Mouse (Mus musculus) adrenal gland, postnatal 10 days (tissue): ENCODE results near the gene Tshb. TPM values are rescaled to one million over a fixed set of nuclear protein-coding genes. Genes with fewer than 3 reads are reported as not detected.

Experiments
- DNase-seq: peaks from one replicate; pipeline ENCODE4 v3.0.0; 2021; ENCODE audit warnings: mixed read lengths
- total RNA-seq, 2 experiments: library from RNA; stranded (reverse); gene quantifications; 2 replicates each; pipeline ENCODE4 v1.2.3; 2021

Gene Tshb
- total RNA-seq, 2 experiments from 2014 or later: not detected

DNA sequence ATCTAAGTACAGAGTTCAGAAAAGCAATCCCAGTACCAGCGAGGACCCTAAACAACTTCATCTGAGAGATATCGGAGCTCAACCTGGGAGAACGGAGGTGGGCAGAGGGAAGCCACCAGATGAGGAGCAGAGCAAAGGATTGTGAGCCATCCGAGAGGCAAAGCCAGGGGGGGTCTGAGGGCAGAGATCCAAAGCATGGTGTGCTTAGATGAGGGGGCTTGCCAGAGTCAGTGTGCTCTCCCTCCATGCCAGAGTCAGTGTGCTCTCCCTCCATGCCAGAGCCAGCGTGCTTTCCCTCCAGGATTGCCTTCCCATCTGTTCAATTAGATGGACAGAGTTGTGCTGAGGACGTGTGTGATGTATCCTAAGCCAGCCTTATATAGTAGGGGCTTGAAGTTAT is 45.4 kb downstream of the Tshb start:
- DNase-seq: no peak

DNA sequence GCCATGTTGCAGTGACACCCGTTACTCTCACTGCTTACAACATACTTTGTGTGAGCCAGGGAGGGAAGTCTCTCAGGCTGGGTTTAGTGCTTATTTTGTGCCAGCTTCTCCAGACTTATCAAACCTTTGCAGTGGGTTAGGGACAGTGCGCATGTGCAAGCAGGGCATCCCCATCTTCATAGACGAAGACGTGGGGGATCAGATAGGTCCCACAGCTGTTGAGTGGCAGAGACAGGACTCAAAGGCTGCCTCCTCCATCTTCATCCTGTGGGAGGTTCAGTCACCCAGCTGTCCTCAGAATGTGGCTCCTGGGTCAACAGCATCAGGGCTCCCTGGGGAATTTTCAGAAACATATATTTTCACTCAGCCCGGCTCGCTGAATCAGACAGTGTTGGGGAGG is 46.1 kb downstream of the Tshb start:
- no peak for DNase-seq

DNA sequence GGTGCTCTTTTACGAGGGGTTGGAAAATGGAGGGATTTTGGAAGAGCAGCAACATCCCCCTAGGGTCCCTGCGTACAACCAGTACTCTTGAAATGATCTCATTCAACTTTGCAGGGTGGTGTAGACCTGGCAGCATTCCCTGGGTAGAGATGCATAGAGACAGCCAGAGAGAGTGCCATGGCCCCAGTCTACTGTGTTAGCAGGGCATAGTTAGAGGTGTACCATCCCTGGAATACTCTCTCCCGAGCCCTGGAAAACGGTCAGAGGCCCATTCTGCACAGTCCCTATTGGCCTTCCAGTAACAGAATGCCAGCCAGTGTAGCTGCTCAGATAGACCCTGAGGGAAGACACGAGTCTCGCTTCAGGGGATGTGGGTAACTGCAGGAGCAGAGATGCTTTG is 46.9 kb downstream of the Tshb start:
- DNase-seq: no peak

DNA sequence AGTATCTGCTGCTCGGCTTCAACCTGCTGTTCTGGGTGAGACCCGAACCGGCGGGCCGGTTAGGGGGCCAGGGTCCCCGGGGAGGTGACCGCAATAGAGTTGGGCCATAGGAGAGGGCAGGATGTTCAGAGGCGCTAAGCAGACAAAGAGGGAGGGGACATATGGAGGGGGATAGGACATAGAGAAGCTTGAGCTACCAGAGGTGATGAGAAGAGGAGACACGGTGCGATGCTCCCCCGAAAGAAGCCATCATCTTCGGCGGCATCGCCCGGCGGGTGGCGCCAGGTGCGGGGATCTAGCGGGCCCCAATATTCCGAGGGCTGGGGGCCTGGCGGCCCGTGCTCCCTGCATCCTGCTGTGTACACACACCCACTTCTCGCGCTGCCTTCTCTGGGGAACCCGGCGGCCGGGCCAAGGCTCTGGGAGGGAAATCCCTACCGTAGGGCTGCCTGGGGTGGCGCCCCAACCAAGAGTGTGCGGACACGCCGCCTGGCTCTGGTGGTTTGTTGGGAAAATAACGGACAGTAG is 47.4 kb downstream of the Tshb start:
- peak; percentile 52 for DNase-seq

DNA sequence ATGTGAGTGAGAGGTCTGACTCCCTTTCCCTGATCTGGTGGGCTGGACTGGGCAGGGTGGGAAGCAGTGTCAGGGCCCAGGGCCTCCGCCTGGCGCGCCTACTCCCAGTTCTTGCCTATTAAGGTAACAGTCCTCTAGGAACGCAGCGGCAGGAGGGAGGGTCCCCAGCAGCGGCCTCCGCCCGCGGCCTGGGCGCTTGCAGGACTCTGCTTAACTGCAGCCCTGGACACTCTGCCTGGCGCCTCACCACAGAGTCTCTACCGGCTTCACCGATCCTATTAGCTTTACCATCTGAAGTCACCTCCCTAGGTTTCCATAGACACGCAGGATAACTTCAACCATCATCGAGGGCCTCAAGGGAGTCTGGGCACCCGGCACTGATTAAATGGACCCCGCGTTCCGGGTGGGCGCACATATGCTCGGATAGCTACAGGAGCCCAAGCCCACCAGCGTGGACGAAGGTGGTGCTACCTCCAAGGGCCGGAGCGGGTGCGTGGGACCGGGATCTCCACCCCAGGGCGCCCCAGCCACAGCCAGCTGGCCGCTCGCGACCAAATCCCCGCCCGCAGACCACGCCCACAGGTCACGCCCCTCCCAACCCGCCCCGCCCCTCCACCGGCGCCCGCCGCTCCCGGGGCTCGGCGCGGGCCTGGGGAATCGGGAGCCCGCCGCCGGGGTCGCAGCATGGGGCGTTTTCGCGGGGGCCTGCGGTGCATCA is 48.0 kb downstream of the Tshb start, which contains the start of gene Tspan2:
Gene Tspan2, plus strand, starts transcription at position 217 of the 718 bp plus-strand sequence.
- peak; percentile 81 for DNase-seq

DNA sequence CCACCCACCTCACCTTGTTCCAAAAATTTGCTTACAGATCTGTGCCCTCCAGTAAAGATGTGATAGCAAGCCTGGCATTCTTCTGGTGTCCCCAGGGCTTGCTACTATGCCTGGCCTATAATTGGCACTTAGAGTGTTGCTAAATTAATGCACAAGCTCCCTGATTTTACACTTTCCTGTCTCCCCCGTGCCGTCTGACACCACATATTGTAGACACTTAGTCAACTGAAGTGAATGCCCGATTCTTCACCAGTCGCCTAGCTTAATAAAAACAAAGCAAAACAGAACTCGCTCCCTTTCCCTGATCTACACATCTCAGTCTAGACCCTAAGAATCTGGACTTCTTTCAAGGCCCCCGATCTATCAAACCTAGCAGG is 48.6 kb downstream of the Tshb start:
- DNase-seq: no peak

DNA sequence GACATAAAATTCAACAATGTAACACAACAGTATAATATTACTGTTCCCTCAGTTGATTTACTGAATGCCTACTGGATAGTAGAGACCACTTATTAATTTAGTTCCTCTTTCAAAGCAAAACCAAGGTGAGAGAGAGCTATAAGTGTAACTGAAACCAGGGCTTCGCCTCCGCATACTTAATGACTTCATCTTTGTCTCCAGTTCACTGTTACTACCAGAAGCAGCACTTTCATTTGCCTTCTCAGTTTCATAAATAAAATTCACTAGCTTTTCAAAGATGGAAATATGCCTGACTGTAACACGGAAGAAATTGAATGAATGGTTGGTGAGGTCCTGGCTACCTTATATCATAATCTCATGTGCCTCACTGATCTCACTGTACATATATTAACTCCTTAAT is 49.5 kb downstream of the Tshb start:
- no peak for DNase-seq

DNA sequence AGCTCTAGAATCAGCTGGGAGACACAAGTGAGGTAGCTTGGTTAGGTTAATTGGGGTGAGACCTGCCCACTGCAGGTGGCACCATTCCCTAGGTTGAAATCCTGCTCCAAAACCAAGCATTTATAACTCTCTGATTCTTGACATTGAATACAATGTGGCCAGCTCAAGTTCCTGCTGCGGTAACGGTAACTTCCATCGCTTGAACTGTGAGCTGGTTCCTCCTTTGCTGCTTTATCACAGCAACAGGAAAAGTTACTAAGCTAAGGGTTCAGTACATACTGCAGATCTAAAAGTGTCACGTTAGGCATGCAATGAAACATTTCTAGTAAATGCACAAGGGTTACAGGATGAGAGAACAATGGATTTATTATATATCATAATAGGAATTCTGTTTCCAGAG is 49.9 kb downstream of the Tshb start:
- DNase-seq: no peak

DNA sequence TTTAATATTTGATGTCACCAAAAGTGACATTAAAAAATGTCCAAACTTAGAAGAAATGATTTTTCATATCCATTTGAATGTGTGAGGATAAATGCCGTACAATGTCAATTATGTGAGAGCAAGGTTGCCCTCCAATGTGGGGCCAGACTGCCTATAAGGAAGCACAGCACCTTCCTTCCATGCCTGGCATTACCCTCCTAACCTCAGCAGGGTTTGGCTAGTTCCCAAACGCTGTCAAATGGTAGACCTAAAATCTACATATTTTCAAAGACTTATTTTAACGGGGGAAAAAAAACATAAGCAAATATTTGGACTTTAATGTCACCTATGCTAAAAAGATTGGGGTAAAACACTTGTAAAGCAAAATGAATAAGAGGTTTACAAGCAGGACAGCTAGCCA is 51.4 kb downstream of the Tshb start:
- no peak for DNase-seq

DNA sequence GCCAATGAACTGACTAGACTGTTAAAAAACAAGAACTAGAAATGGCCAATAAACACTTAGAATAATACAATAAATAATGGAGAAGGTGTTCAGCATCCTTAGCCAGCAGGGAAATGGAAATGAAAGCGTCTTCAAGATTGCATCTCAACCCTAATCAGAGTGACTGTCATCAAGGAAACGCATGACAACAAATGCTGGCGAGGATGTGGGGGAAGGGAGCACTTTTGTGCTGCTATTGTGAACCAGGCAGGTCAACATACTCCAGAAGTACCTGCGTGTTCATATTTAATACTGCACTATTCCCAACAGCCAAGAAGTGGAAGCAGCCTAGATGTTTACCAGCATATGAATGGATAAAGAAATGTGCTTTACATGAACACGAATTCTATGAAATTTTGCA is 53.1 kb downstream of the Tshb start:
- no peak for DNase-seq

Other genes starting within 250 kb of the Tshb start
- gene Tspan2, start 48.2 kb downstream of the Tshb start, total RNA-seq: 10 to 100 TPM; 12.3 to 17.1 TPM
- not detected for gene Sycp1, start 153.4 kb upstream of the Tshb start, total RNA-seq
- under 1 TPM; 0.36 to 0.45 TPM for gene Nr1h5, start 181.4 kb upstream of the Tshb start, total RNA-seq
- 10 to 100 TPM; 66.9 to 90.1 TPM for gene Sike1, start 213.0 kb upstream of the Tshb start, total RNA-seq
- 100 to 1,000 TPM; 307 to 342 TPM for gene Csde1, start 237.7 kb upstream of the Tshb start, total RNA-seq